Mouse (Mus musculus): Measurements from ENCODE around the gene Pcdh15. TPM values are rescaled to one million over a fixed set of nuclear protein-coding genes. Genes with fewer than 3 reads are reported as not detected.

Pcdh15 gene
- polyA plus RNA-seq, 1 experiment from 2014 or later = 0.07 TPM

DNA sequence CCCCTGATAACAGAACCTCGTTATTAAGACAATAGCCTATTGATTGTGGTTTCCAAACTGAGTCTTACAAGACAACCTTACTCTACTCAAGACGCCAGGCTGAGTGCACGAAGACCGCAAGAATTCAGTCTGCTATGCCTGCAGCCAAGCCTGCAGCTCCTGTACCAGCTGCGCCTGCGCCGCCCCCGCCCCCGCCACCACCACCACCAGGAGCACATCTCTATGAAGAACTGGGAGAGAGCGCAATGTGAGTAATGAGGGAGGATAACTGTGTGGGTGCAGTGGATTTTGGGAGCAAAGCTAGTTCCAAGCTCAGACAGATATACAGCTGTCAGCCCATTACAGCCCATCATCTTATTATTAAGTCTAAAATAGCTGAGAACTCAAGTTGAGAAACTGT is 1527.5 kb downstream of the Pcdh15 start:
- no peaks in the 10 kb centered on the region for H3K27me3 ChIP-seq (ENCODE audit: control insufficient read depth, insufficient read depth, low read depth, low read length)
- H3K4me1 ChIP-seq (ENCODE audit: control insufficient read depth, low read depth, low read length) = no peaks in the 10 kb centered on the region
- no peak overlapping the region for H3K27ac ChIP-seq (ENCODE audit: low read length)
- no peak overlapping the region for H3K9ac ChIP-seq (ENCODE audit: low read depth, low read length)
- no peak for ATAC-seq (ENCODE audit: low read depth)
- no peaks in the 10 kb centered on the region for H3K36me3 ChIP-seq (ENCODE audit: control insufficient read depth, insufficient read depth)
- H3K9me3 ChIP-seq (replicated peaks; ENCODE audit: control insufficient read depth, low read length) = no peaks in the 10 kb centered on the region
- H3K4me2 ChIP-seq (ENCODE audit: low read depth, low read length) = no peak overlapping the region
- no peak overlapping the region for H3K4me3 ChIP-seq (ENCODE audit: low read depth, low read length)
- WGBS (ENCODE audit: insufficient replicate concordance) = 49% methylated on average over 10 of the region's 10 CpGs

DNA sequence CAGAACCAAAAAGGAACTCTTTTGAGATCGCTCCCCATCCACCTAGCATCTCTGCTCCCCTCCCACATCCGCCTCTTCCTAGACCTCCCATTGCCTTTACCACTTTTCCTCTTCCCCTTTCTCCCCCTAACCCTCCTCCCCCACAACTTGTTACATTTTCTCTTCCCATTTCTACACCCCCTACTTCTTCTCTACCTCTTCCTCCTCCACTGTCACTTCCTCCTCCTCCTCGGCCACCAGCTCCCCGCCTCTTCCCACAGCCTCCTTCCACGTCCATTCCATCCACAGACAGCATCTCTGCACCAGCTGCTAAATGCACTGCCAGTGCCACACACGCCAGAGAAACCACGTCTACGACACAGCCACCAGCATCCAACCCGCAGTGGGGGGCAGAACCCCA is 1532.2 kb downstream of the Pcdh15 start:
- WGBS (ENCODE audit: insufficient replicate concordance) = 37% methylated on average over 9 of the region's 9 CpGs
- no peak overlapping the region for H3K27ac ChIP-seq (ENCODE audit: low read length)

DNA sequence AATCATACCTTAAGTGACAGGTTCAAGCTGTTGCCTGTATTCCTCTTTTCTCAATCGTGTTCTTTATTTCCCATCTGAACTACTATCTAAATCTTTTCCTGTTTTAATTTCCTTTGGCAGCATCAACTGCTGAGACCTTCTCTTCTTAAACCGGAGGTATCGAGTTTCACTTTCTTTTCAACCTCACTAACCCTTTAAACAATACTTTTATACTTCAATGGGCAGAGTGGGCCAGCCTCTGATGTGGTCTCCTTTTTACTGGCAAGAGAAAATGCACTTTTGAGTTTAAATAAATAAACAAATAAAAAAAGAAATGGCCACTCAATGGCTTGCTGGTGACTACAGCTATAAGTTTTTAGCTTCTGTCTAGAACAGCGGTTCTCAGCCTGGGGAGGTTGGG is 1537.9 kb downstream of the Pcdh15 start:
- Histone ChIP-seq H3K27me3 (ENCODE audit: control insufficient read depth, insufficient read depth, low read depth, low read length) (no peaks in the 10 kb centered on the region), H3K4me2 (ENCODE audit: low read depth, low read length) (no peak overlapping the region), H3K9me3 (replicated peaks; ENCODE audit: control insufficient read depth, low read length) (no peaks in the 10 kb centered on the region), H3K4me3 (ENCODE audit: low read depth, low read length) (no peak overlapping the region), H3K9ac (ENCODE audit: low read depth, low read length) (no peak overlapping the region), H3K36me3 (ENCODE audit: control insufficient read depth, insufficient read depth) (no peaks in the 10 kb centered on the region), H3K27ac (ENCODE audit: low read length) (no peak overlapping the region), H3K4me1 (ENCODE audit: control insufficient read depth, low read depth, low read length) (no peaks in the 10 kb centered on the region)
- 44% methylated on average over 4 of the region's 4 CpGs for WGBS (ENCODE audit: insufficient replicate concordance)
- ATAC-seq (ENCODE audit: low read depth) = no peak

More for the DNA sequence above, 1532.2 kb downstream of the Pcdh15 start:
- Histone ChIP-seq H3K27me3 (ENCODE audit: control insufficient read depth, insufficient read depth, low read depth, low read length) (no peaks in the 10 kb centered on the region), H3K4me1 (ENCODE audit: control insufficient read depth, low read depth, low read length) (no peaks in the 10 kb centered on the region), H3K36me3 (ENCODE audit: control insufficient read depth, insufficient read depth) (no peaks in the 10 kb centered on the region), H3K4me3 (ENCODE audit: low read depth, low read length) (no peak overlapping the region), H3K9ac (ENCODE audit: low read depth, low read length) (no peak overlapping the region), H3K9me3 (replicated peaks; ENCODE audit: control insufficient read depth, low read length) (no peaks in the 10 kb centered on the region), H3K4me2 (ENCODE audit: low read depth, low read length) (no peak overlapping the region)
- ATAC-seq (ENCODE audit: low read depth) = no peak

DNA sequence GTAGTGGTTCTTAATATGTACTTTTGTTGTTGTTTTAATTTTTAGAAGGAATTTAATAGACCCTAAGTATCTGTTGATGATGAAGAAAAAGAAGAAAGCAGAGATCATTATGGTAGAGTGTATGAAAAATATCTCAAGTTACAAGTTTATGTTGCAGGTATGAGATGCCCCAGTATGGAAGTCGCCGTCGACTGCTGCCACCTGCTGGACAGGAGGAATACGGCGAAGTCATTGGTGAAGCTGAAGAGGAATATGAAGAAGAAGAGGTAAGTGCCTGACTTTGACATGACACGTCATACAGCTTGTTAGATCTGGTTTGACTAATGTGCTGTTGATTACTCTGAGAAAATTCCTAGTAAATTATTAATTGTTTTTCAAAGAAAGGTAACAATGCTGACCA is 1543.0 kb downstream of the Pcdh15 start:
- WGBS (ENCODE audit: insufficient replicate concordance) = 43% methylated on average over 6 of the region's 6 CpGs

DNA sequence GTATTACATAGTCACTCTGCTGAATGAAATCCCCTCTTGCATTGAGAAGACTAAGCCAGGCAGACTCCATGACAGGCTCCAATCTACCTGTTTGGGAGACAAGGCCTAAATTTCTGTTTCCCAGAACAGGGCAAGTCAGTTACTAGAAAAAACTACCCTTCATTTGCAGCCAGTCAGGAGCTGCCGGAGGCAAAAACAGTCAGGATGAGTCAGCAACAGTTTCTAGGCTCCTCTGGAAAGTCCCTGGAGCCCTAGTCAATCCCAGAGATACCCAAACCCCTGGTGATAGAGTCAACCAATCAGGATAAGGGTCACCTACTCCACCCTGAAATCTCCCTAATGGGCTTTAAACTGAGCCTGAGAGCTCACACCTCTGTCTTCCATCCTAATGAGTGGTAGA is 1564.0 kb downstream of the Pcdh15 start:
- Histone ChIP-seq H3K27me3 (ENCODE audit: control insufficient read depth, insufficient read depth, low read depth, low read length) (no peaks in the 10 kb centered on the region), H3K9ac (ENCODE audit: low read depth, low read length) (no peak overlapping the region), H3K9me3 (replicated peaks; ENCODE audit: control insufficient read depth, low read length) (no peaks in the 10 kb centered on the region), H3K27ac (ENCODE audit: low read length) (no peak overlapping the region), H3K4me3 (ENCODE audit: low read depth, low read length) (no peak overlapping the region), H3K4me2 (ENCODE audit: low read depth, low read length) (no peak overlapping the region), H3K4me1 (ENCODE audit: control insufficient read depth, low read depth, low read length) (no peaks in the 10 kb centered on the region), H3K36me3 (ENCODE audit: control insufficient read depth, insufficient read depth) (no peaks in the 10 kb centered on the region)
- 64% methylated on average over 1 of the region's 1 CpGs for WGBS (ENCODE audit: insufficient replicate concordance)
- ATAC-seq (ENCODE audit: low read depth) = no peak

More for the DNA sequence above, 1543.0 kb downstream of the Pcdh15 start:
- no peaks in the 10 kb centered on the region for H3K4me1 ChIP-seq (ENCODE audit: control insufficient read depth, low read depth, low read length)
- no peaks in the 10 kb centered on the region for H3K27me3 ChIP-seq (ENCODE audit: control insufficient read depth, insufficient read depth, low read depth, low read length)
- ATAC-seq (ENCODE audit: low read depth) = no peak
- no peak overlapping the region for H3K4me3 ChIP-seq (ENCODE audit: low read depth, low read length)
- H3K27ac ChIP-seq (ENCODE audit: low read length) = no peak overlapping the region
- H3K4me2 ChIP-seq (ENCODE audit: low read depth, low read length) = no peak overlapping the region
- no peaks in the 10 kb centered on the region for H3K9me3 ChIP-seq (replicated peaks; ENCODE audit: control insufficient read depth, low read length)
- H3K36me3 ChIP-seq (ENCODE audit: control insufficient read depth, insufficient read depth) = no peaks in the 10 kb centered on the region
- H3K9ac ChIP-seq (ENCODE audit: low read depth, low read length) = no peak overlapping the region

DNA sequence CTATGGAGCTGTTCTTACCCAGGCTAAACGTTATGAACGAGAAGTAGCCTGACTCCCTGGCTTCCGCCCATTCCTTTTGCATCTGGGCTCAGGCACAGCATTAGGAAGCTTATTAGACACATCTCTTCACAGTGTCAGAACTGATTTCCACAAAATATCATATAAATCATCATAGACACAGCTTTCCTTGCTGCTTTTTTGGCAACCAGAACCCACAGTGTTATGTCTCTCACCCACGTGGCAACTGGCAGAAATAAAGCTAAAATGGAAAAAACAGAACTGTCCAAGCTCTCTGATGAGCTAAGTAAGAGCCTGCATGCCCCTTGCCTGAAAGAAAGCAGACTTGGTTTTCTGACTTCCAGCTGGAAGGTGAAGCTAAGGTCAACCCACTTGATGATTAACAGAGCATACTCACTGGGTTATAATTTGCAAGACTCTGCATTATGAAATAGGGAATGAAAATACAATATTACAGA is 1580.9 kb downstream of the Pcdh15 start:
- H3K4me1 ChIP-seq (ENCODE audit: control insufficient read depth, low read depth, low read length) = no peaks in the 10 kb centered on the region
- no peak overlapping the region for H3K4me3 ChIP-seq (ENCODE audit: low read depth, low read length)
- no peak for ATAC-seq (ENCODE audit: low read depth)
- no peak overlapping the region for H3K4me2 ChIP-seq (ENCODE audit: low read depth, low read length)
- no peak overlapping the region for H3K27ac ChIP-seq (ENCODE audit: low read length)
- H3K27me3 ChIP-seq (ENCODE audit: control insufficient read depth, insufficient read depth, low read depth, low read length) = no peaks in the 10 kb centered on the region
- no peaks in the 10 kb centered on the region for H3K9me3 ChIP-seq (replicated peaks; ENCODE audit: control insufficient read depth, low read length)
- H3K9ac ChIP-seq (ENCODE audit: low read depth, low read length) = no peak overlapping the region
- no peaks in the 10 kb centered on the region for H3K36me3 ChIP-seq (ENCODE audit: control insufficient read depth, insufficient read depth)
- WGBS (ENCODE audit: insufficient replicate concordance) = 55% methylated on average over 4 of the region's 4 CpGs

DNA sequence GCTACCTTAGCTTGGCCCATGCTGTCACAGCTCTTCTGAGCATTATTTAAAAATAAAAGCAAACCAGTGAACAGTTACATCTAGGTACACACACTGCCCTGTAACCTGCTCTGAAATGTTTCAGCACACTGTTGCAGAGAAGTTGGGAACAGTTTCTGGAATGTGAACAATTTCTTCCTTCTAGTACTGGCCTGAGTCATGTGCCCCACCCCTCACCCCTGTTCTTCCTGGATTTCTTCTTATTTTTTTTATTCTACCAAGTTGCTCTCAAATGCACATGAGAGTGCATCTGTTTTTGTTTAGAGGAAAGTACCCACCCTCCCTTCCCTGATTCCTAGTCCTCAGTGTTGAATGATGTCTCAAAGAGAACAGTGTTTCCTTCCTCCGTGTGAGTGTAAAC is 1581.4 kb downstream of the Pcdh15 start:
- H3K27me3 ChIP-seq (ENCODE audit: control insufficient read depth, insufficient read depth, low read depth, low read length) = no peaks in the 10 kb centered on the region
- no peaks in the 10 kb centered on the region for H3K9me3 ChIP-seq (replicated peaks; ENCODE audit: control insufficient read depth, low read length)
- H3K9ac ChIP-seq (ENCODE audit: low read depth, low read length) = no peak overlapping the region
- H3K36me3 ChIP-seq (ENCODE audit: control insufficient read depth, insufficient read depth) = no peaks in the 10 kb centered on the region
- WGBS (ENCODE audit: insufficient replicate concordance) = 48% methylated on average over 1 of the region's 1 CpGs
- H3K27ac ChIP-seq (ENCODE audit: low read length) = no peak overlapping the region
- H3K4me1 ChIP-seq (ENCODE audit: control insufficient read depth, low read depth, low read length) = no peaks in the 10 kb centered on the region
- no peak overlapping the region for H3K4me3 ChIP-seq (ENCODE audit: low read depth, low read length)
- no peak for ATAC-seq (ENCODE audit: low read depth)
- H3K4me2 ChIP-seq (ENCODE audit: low read depth, low read length) = no peak overlapping the region

All from liver, embryonic 16.5 days (tissue).